16 mouse cellular contexts compared by ENCODE assay signal in genomic region chr11:83981338-83981737, GRCm38 (mm10).
"Had no signal": no experiment of that assay in that cellular context is flagged by ENCODE, and none has a peak within 500 bp of the region (broad histone marks: within the 10 kb centered on the region; RNA-seq: fewer than 3 reads in every experiment).

No protein-coding gene starts in this region.

- H3K27me3 ChIP-seq: kidney, embryonic 15.5 days; liver, embryonic 13.5 days; megakaryocyte, embryonic 14.5 days; midbrain, embryonic 12.5 days; midbrain, embryonic 15.5 days; neural tube, embryonic 12.5 days; neural tube, embryonic 15.5 days had no signal

- H3K27ac ChIP-seq: kidney, embryonic 15.5 days; left cerebral cortex, adult 2 months; liver, embryonic 13.5 days; midbrain, embryonic 12.5 days; midbrain, embryonic 15.5 days; neural tube, embryonic 12.5 days; neural tube, embryonic 15.5 days; stomach, postnatal 0 days had no signal

- DNase-seq: kidney, adult 8-10 months; kidney, postnatal 10 days; kidney, postnatal 36 days; layer of hippocampus, postnatal 36 days; liver, embryonic 13.5 days; lung, adult 2 months; thymus, adult 18-20 months; thymus, postnatal 4 days had no signal

- H3K9me3 ChIP-seq: kidney, embryonic 15.5 days; liver, embryonic 13.5 days; megakaryocyte, embryonic 14.5 days; midbrain, embryonic 12.5 days; midbrain, embryonic 15.5 days; neural tube, embryonic 12.5 days; neural tube, embryonic 15.5 days had no signal

- H3K4me3 ChIP-seq: kidney, embryonic 15.5 days; left cerebral cortex, adult 2 months; liver, embryonic 13.5 days; megakaryocyte, embryonic 14.5 days; midbrain, embryonic 12.5 days; midbrain, embryonic 15.5 days; neural tube, embryonic 12.5 days; neural tube, embryonic 15.5 days had no signal

- H3K4me1 ChIP-seq: midbrain, embryonic 12.5 days; midbrain, embryonic 15.5 days; neural tube, embryonic 12.5 days had no signal
